Mouse (Mus musculus) urinary bladder, postnatal 14 days (tissue): ENCODE measurements around the gene Tyw3.

Experiments
- DNase-seq: peaks from one replicate; pipeline ENCODE4 v3.0.0; 2021; ENCODE audit warnings: low spot score

Tyw3 gene

DNA sequence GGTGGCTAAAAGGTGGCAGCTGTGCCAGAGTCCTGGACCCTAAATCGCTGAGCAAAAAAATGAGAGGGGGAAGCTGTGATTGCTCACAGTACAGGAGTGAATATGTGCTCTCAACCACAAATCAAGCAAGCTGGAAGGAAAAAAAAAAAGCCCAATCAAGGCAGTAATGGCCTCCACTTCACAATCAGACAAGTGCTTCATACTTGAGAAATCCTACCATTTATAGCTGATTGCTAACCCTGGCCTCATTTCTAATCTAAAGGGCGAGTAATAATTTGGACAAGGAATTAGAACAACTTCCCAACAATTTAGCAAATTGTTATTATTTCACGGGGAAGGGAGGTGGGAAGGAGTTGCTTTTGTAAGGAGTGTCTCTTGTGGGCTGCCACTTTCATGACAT is 31.5 kb downstream of the Tyw3 start:
- DNase-seq: no peak

DNA sequence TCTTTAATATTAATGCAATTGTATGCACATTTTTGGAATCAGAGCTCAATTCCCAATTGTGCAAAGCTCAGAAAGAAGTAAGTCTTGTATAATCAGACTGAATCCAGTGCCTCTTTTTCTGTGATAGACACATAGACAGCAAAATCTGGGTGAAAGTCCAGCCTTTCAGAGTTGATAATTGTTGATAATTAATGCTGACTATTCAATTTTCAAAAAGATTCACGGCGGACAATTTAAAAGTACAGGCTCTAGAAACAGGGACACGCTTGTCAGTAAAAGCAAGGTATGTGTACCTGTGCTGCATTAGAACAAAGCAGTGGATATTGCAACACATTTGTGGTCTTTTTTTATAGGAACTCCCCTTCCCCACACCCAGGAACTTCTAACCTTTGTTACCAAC is 34.7 kb downstream of the Tyw3 start:
- no peak for DNase-seq

DNA sequence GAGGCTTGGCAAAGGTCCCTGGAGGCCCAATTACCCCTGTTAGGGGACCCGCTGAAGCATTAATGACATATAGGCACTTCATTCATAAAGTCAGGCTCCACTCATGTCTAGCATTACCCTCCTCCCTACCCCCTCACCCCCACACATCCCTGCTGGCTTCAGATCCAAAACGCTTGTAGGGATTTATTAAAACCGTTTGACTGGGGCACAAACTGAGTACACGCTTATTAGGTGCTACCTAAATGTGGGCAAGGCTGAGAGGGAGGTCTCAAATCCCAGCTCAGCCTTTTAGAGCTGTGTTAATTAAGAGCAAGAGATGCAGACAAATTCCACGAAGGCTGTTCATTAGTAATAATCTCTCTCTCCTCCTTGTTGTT is 45.9 kb downstream of the Tyw3 start:
- DNase-seq: no peak

DNA sequence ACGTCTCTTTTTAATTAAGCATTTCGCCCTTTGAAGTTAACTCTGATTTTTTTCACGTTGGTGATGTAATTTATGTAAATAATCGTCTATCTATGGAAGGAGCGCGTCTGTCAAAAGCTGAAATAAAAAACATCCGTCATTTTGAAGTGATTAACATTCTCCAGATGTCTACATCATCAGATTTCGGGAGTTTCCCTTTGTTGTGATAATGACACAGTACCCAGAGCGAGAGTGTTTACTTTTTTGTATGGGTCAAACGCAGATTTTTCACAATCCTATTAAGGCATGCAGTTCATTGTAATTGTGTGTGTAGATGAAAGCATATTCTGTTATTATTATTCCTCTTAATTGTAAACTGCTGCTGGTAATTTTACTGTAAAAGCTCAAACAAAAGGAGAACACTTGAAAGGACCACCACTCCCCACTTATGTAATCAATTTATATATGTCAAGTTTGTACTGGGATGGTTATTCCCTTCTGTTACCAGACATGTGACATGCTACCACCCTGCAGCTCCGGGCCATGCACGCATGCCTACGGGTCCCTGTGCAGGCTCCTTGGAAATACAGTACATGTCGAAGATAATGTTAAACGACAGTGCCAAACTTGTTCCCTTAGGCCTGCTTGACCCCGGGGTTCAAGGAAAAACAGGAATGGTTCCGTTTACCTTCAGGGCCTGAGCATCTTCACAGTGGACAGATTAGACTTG is 46.4 kb downstream of the Tyw3 start:
- DNase-seq: no peak

DNA sequence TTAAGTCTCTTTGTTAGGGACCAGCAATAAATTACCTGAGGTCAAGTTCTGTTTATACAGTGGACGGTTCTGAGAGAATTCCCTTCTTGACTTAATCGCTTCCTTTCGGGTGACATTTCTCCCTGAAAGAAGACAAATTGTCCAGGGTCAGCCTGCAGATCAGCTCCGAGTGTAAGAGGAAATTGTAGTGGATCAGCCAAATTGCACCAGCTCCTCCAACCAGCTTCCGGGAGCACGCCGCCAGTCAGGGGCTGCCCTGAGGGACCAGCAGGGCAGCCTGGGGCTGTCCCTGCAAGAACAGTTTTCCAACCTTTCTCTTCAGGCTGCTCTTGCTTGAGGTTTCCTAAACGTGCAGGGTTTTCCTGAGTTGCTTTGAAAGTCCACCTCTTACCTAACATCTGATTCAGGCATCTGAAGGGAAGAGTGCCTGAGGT is 48.0 kb downstream of the Tyw3 start:
- no peak for DNase-seq

DNA sequence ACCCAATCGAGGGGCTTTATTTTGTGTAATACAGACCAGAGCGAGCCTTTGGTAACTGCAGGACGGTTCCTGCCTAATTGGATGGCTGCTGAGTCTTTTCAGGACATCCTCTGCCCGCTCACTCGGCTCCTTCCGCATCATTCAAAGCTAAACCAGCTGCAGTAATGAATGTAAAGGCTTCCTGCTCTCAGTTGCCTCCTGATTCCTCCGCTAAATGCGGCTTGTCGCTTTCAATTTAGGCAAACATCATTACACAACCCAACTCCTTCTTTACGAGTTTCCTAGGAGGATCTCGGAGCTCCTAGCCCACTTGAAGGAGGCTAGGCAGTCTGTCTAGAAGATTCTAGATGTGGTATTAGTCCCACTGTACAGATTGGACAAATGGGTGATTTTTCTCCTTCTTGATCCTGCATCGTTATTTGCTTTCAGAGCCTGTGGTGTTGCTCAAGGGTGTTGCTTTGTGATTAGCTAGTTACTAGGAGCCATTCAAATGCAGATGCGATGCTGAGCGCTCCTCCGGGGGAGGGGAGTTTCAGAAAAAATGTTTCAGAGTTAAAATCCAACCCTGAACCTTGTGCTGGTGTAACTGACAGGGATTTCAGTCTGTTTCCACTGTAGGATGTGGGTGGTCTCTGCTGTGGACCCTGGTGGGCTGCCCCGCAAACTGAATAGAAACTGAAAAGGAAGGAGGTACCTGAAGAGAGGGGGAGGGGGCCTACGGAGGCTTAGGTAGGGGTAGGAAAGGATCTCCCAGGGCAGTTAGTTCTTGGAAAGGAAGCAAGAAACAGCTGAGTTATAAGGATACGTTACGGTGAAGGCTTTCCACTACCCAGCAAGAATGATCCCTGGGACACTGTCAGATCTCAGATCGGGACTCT is 49.1 kb downstream of the Tyw3 start:
- no peak for DNase-seq

DNA sequence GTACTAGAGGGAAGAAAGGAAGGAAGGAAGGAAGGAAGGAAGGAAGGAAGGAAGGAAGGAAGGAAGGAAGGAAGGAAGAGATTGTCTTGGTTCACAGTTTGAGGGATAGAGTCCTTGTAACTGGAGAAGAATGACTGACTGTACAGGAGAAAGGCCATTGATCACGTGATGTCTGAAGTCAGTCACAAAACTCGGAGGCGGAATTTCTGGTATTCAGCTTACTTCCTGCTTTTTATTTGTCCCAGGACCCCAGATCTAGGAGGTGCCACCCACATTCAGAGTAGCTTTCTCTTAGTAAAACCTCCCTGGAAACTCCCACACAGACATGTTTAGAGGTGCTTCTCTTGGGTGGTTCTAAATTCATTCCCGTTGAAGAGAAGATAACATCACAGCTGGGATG is 50.7 kb downstream of the Tyw3 start:
- DNase-seq: no peak

DNA sequence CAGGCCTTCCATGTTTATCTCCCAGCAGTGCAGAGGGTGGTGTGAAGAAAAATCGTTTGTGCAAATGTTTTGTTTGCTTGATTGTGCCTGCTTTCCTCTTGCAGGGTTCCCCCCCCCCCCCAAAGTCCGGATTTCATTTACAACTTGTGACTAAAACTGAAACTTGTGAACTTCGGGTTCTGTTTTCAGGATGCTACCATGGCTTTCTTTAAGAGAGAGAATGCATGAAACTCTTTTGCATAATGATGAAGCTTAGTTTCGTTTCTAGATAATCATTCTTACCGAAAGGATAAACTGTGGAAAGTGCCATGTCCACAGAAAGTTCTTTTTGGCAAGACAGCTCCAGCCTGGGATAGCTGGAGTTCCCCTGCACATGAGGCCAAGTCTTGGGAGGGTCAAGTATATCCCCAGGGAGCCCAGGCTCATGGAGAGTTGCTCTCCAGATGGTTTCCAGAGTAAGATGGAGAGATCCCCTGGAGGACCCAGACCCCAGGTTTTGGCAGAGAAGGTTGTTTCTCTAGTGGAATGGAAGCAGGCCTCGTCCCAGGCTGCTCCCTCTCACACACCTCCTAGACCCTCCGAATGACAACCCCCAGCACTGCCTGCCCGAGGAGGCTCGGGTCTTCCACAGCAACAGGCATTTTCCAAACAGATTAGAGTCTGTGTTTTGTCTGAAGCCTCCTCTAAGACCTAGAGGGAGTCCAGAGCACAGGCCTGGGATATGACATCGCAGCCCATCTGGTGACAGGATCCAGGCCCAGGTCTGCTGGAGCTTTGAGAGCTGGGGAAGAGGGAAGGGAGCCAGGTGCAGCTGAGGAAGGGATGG is 56.6 kb downstream of the Tyw3 start:
- no peak for DNase-seq

DNA sequence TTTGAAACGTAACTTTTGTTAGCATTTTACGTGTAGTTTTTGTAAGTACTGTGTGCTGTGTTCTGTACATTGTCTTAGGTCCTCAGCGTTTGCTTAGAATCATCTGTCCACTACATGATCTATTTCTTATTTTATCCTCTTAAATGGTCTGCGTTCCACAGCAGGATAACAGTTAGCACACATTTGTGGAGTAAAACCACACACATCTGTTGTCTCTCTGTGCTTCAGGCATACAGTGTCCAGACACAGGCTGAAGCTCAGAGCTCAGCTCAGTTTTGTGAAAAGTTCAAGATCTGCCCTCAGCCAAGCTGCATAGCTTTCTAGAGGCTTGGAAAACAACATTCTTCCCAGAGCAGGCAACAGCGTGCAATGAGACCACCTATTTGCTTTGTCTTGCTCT is 60.8 kb downstream of the Tyw3 start:
- no peak for DNase-seq

DNA sequence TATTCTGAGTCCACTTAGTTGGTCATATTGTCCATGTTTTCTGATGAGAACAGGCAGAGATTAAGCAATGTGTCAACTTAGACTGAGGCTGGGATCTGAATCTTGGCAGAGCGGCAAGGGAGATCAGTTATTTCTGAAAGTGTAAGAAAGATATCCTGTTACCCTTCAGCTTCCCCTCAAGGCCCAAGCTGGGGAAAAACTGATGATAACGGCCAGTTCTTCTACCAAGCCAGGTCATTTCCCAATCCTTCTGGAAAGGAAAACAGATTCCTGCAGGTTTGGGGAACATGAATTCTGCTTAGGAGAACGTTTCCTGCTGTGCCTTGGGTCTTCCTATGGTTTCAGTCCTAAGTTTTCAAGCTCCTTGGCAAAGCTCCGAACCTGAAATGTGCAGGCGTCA is 63.7 kb downstream of the Tyw3 start:
- no peak for DNase-seq

DNA sequence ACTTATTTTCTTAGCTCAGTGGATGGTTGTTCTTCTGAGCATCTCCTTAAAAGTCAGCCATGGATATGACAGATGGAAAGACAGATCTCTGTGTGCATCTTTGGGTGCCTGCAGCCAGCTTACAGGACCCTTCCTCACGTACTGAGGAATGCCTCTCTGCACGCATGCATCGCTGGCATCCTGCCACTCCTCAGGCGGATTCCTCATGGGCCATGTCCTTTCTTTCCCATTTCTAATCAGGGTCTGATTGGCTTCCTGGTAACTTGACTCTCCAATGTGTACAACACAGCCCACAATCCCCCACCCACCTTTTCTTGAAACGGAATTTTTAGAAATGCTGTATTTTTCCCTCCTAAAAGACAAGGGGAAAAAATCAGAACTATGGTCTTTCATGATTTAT is 67.9 kb downstream of the Tyw3 start:
- DNase-seq: no peak

DNA sequence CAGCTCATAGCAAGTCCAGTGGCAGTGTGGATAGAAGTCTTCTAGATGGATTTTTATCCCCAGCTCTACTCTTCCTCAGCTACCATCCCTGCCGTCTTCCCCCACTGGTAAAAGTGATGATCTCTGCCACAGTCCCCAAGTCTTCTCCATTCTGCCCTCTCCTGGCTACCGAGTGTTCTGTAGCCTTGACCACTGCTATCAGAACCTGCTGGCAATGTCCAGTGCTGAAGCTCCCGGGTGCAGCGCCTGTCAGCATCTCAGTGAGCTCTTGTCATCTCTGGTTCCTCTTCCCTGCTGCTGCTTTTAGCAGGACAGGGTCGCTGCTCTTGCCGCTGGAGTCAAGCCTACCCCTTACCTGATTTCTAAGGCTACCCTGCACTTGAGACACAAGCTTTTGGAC is 70.3 kb downstream of the Tyw3 start:
- no peak for DNase-seq
